Mouse (Mus musculus): Measurements from ENCODE around the gene Gm11060.

DNA sequence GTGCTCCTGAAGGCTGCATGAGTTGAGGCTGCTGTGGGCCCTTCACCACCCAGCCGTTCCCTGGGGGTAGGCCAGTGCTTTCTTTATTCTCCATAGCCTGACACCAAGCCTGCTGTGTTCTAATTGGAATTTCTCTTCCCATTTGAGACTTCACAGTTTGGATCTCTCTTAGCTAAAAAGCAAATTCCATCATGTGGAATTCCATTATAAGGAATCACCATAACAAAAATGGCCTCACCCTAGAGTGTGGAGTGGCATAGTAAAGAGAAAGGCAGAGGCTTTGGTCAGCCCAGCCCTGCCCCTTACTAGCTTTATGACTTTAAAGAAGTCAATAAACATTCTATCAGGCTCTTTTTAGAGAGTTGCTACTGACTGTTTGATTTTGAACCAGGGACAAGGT, 43.5 kb upstream of the Gm11060 start:
- no peak for TF ChIP-seq CTCF (conservative IDR thresholded peaks at IDR 0.05; ENCODE audit: insufficient read depth, insufficient read length, low read depth, low read length)
- no peak for TF ChIP-seq POLR2A (IDR thresholded peaks at IDR 0.05; ENCODE audit: low read depth, low read length)
